Mouse (Mus musculus) intestine, embryonic 14.5 days (tissue): Measurements from ENCODE around the gene Draxin. TPM values are rescaled to one million over a fixed set of nuclear protein-coding genes. Genes with fewer than 3 reads are reported as not detected.

Experiments
- ATAC-seq: fragments of 200-750 bp; cut with Nextera tagmentation; replicated peaks from 2 replicates; pipeline ENCODE4 v1.8.0; 2017; ENCODE audit warnings: low read depth, moderate number of reproducible peaks, moderate TSS enrichment, moderate library complexity; ENCODE audit not compliant: low FRiP score, low TSS enrichment
- DNase-seq: peaks from one replicate; pipeline ENCODE4 v3.0.0-alpha.2; 2018; ENCODE audit warnings: low spot score
- H3K27ac ChIP-seq: fragments of 300-500 bp; sonication (generic); 2 replicates; pipeline ENCODE4 v1.5.1; 2014; ENCODE audit warnings: low read depth, mild to moderate bottlenecking, control low read depth
- H3K27me3 ChIP-seq: fragments of 300-500 bp; sonication (generic); replicated peaks from 2 replicates; pipeline ENCODE4 v1.6.1; 2014; ENCODE audit warnings: low read length, control low read depth; ENCODE audit not compliant: control insufficient read depth, insufficient read depth
- H3K36me3 ChIP-seq: fragments of 300-500 bp; sonication (generic); 2 replicates; pipeline ENCODE4 v1.6.1; 2014; ENCODE audit warnings: low read length, control low read depth; ENCODE audit not compliant: control insufficient read depth, insufficient read depth
- H3K4me1 ChIP-seq: fragments of 300-500 bp; sonication (generic); replicated peaks from 2 replicates; pipeline ENCODE4 v1.6.1; 2014; ENCODE audit warnings: low read length, control low read depth, mixed read lengths; ENCODE audit not compliant: control insufficient read depth, insufficient read depth
- H3K4me2 ChIP-seq: fragments of 300-500 bp; sonication (generic); 2 replicates; pipeline ENCODE4 v1.6.1; 2014; ENCODE audit warnings: low read length
- H3K4me3 ChIP-seq: fragments of 300-500 bp; sonication (generic); 2 replicates; pipeline ENCODE4 v1.5.1; 2014; ENCODE audit warnings: low read depth, low read length, control low read depth, mixed read lengths
- H3K9ac ChIP-seq: fragments of 300-500 bp; sonication (generic); 2 replicates; pipeline ENCODE4 v1.6.1; 2014; ENCODE audit warnings: mild to moderate bottlenecking, low read length
- H3K9me3 ChIP-seq: fragments of 300-500 bp; sonication (generic); 2 replicates; pipeline ENCODE4 v1.6.1; 2016; ENCODE audit warnings: low read length, control low read depth; ENCODE audit not compliant: control insufficient read depth
- WGBS: fragments of 180-500 bp; shearing (Covaris S2); extraction: QIAGEN DNeasy Blood & Tissue Kit; methylation state at CpG from one replicate; pipeline ENCODE4 v1.1.7; 2014; 5-methylcytosine and 5-hydroxymethylcytosine counted together
- polyA plus RNA-seq: library from polyadenylated mRNA; unstranded; fragments of >200 nt; fragmentation: Nextera tagmentation; extraction: Ambion mirVana; gene quantifications from 2 replicates; pipeline ENCODE4 v1.2.1, GENCODE M21; 2014

Draxin gene
- polyA plus RNA-seq, 1 experiment from 2014 or later, result 0.34 TPM

- ATAC-seq (no peak), DNase-seq (peak; percentile 75)
These were observed 37.8 kb upstream of the Draxin start for GRCm38 (mm10) chr4:148168287-148168686.

DNA sequence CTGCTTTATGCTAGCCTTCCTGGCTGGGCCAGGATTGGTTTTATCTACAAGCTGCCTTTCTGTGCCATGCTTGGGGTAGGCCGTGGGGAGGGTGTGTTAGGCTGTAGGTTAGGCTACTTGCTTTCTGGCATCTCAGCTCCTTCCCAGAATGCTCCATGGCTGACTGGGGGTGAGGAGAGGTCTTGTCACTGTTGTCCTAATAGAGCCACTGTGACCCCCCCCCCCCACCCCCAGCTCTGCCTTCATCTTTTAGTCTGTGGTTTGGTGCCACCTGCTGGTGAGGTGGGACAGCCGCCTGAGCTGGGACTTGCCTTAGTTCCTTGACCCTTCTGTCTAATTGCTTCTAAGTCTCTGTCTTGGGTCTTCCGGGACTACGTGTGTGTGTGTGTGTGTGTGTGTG is 36.5 kb upstream of the Draxin start:
- Histone ChIP-seq H3K4me1 (no peaks in the 10 kb centered on the region), H3K9ac (no peak overlapping the region), H3K27ac (no peak overlapping the region), H3K36me3 (no peaks in the 10 kb centered on the region), H3K27me3 (peaks cover 80% of the 10 kb centered on the region), H3K9me3 (no peaks in the 10 kb centered on the region), H3K4me3 (no peak overlapping the region), H3K4me2 (no peak overlapping the region)
- ATAC-seq, result 0 out of 2 replicates have a peak, but pooled peaks have one; percentile 14
- DNase-seq, result peak; percentile 79
- WGBS, result 15% methylated on average over 4 of the region's 4 CpGs

More at GRCm38 (mm10) chr4:148168287-148168686, 37.8 kb upstream of the Draxin start:
- Histone ChIP-seq H3K27me3 (peaks cover 80% of the 10 kb centered on the region), H3K36me3 (no peaks in the 10 kb centered on the region), H3K9me3 (no peaks in the 10 kb centered on the region), H3K4me1 (no peaks in the 10 kb centered on the region), H3K4me2 (no peak overlapping the region), H3K27ac (no peak overlapping the region), H3K9ac (no peak overlapping the region), H3K4me3 (no peak overlapping the region)
- whole genome bisulfite sequencing, result 26% methylated on average over 7 of the region's 7 CpGs

DNA sequence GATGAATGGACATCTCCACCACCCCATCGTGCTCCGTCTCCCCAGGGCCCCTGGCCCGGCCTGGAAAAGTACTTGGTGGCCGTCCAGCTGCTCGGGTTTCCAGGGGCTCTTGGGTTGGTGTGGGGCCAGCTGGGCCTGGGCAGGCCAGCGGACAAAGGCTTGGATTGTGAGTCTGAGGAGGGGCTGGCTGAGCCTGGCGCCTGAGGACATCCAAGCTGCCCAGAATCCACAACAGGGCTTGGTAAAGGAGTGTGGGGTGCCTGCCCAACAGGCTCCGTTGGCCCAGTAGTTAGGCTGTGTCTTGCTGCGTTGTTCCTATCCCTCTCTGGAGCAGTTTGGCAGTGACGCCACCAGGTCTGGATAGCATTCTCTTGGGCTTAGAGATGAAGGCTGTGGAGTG is 35.9 kb upstream of the Draxin start:
- H3K9ac ChIP-seq, result no peak overlapping the region
- DNase-seq (peak; percentile 61), ATAC-seq (peak; percentile 25; the same call in 1 of the 2 replicates)
- H3K36me3 ChIP-seq, result no peaks in the 10 kb centered on the region
- H3K27ac ChIP-seq, result no peak overlapping the region
- no peak overlapping the region for H3K4me3 ChIP-seq
- peaks cover 80% of the 10 kb centered on the region for H3K27me3 ChIP-seq
- no peaks in the 10 kb centered on the region for H3K9me3 ChIP-seq
- no peaks in the 10 kb centered on the region for H3K4me1 ChIP-seq
- WGBS, result 8% methylated on average over 10 of the region's 10 CpGs
- no peak overlapping the region for H3K4me2 ChIP-seq

DNA sequence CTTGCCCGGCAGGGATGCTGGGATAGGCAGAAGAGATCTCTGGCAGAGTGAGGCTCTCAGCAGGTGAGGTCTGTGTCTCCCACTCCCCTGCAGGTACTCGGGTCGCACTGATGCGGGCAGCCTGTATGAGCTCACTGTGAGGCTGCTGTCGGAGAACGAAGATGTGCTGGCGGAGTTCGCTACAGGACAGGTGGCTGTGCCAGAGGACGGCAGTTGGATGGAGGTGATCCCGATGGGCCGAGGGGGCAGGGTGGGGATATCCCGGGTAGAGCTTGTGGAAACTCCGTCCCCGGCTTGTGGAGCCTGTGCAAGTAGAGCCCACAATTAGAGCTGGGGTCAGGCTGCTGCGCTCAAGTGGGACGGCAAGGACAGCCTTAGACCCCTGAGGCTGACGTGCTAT is 35.1 kb upstream of the Draxin start:
- ATAC-seq (no peak), DNase-seq (no peak)
- H3K27ac ChIP-seq, result no peak overlapping the region
- H3K36me3 ChIP-seq, result no peaks in the 10 kb centered on the region
- 9% methylated on average over 17 of the region's 17 CpGs for WGBS
- H3K4me2 ChIP-seq, result no peak overlapping the region
- H3K4me3 ChIP-seq, result no peak overlapping the region
- H3K9me3 ChIP-seq, result no peaks in the 10 kb centered on the region
- no peak overlapping the region for H3K9ac ChIP-seq
- no peaks in the 10 kb centered on the region; the same call in 1 of the 2 replicates for H3K4me1 ChIP-seq
- H3K27me3 ChIP-seq, result peaks cover 83% of the 10 kb centered on the region

DNA sequence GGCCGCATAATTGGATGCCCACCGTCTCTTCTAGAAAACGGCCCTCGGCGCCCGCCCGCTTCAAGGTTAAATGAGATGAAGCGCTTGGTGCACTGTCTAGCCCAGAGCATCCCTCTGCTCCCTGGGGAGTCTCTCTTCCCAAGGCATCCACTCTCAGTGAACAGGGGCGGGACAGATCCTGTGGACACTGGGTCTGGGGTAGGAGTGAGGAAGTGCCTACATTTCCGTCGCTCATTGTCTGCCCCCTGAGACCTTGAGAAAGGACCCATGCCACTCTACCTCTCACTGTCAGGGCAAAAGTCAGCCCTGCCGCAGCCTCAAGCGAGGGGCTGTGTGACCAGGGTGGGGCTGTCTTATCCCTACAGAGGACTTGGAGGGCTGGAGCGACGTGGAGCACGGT is 34.0 kb upstream of the Draxin start:
- WGBS, result 3% methylated on average over 16 of the region's 16 CpGs
- Histone ChIP-seq H3K9ac (no peak overlapping the region), H3K9me3 (no peaks in the 10 kb centered on the region), H3K36me3 (no peaks in the 10 kb centered on the region), H3K4me1 (no peaks in the 10 kb centered on the region; the same call in 1 of the 2 replicates), H3K27ac (no peak overlapping the region), H3K27me3 (peaks cover 79% of the 10 kb centered on the region), H3K4me2 (peak overlapping the region; percentile 28), H3K4me3 (peak overlapping the region; percentile 8; the same call in 1 of the 2 replicates)
- ATAC-seq (no peak), DNase-seq (no peak)

DNA sequence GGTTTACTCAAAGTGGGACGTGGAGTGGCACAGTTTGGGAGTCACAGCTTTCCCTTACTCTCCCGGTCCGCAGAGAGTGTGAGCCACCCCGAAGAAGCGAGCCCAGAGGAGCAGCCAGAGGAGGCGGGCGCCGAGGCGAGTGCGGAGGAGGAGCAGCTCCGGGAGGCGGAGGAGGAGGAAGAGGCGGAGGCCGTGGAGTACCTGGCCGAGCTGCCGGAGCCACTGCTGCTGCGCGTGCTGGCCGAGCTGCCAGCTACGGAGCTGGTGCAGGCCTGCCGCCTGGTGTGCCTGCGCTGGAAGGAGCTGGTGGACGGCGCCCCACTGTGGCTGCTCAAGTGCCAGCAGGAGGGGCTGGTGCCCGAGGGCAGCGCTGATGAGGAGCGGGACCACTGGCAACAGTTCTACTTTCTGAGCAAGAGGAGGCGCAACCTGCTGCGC is 33.5 kb upstream of the Draxin start:
- H3K9ac ChIP-seq, result no peak overlapping the region
- WGBS, result under 1% methylated on average over 29 of the region's 29 CpGs
- H3K9me3 ChIP-seq, result no peaks in the 10 kb centered on the region
- H3K27ac ChIP-seq, result no peak overlapping the region
- ATAC-seq (no peak; the same call in 1 of the 2 replicates), DNase-seq (peak; percentile 78)
- no peaks in the 10 kb centered on the region for H3K36me3 ChIP-seq
- no peaks in the 10 kb centered on the region; the same call in 1 of the 2 replicates for H3K4me1 ChIP-seq
- H3K27me3 ChIP-seq, result peaks cover 76% of the 10 kb centered on the region
- H3K4me2 ChIP-seq, result peak overlapping the region; percentile 28
- H3K4me3 ChIP-seq, result peak overlapping the region; percentile 8

DNA sequence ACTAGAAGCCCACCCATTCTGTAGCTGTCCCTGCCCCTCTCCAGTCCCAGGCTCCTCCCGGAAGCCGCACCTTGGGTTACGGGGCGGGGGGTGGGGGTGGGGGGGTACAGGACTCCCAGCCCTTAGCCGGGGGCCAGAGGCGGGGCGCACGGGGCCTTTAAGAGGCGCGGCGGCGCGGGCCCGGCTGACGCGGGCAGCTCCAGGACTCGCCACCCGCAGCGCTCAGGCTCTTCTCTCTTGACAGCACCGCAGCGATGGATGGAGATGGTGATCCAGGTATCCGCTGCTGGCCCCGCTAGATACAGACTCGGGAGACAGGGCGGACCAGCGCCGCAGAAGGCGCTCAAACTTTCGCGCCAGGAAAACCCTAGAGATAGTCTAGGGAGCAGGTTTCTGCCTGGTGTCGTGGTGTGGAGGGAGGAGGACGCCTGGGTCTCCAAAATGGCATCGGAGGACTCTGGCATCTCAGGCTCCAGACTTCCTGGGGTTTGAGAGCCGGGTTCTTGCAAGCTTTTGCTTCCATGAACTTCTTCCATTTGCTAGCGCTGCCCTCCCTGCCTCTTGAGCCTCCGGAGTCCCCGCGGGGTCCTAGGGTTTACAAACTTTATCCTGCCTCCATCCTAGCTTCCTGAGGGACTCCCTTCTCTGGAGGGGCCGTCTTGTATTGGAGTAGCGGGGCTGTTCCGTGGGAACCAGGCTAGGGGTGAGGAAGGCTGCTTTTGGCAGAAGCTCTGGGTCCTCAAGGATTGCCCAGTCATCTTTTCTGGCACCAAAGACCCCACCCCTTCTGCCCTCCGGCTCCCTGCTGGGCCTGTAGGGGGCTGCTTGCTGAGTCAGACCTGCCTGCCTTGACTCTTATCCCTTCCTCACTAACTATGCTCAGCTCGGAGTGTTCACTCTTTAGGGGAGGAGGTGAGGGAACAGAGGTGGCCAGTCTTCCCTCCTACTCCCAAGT is 30.2 kb upstream of the Draxin start, which contains the start of the genes Fbxo44 and Fbxo2:
Gene Fbxo44 (minus strand): TSS at position 47 of the 955 bp plus-strand sequence.
Gene Fbxo2 (plus strand): TSS at position 186 of the 955 bp plus-strand sequence.
- H3K4me1 ChIP-seq, result no peaks in the 10 kb centered on the region; the same call in 1 of the 2 replicates
- H3K9ac ChIP-seq, result peak within 1 kb of the TSS; percentile 40
- H3K36me3 ChIP-seq, result no peaks in the 10 kb centered on the region
- H3K4me3 ChIP-seq, result peak within 1 kb of the TSS; percentile 55
- no peaks in the 10 kb centered on the region for H3K9me3 ChIP-seq
- peak; percentile 77 for ATAC-seq
- peak within 1 kb of the TSS; percentile 98 for H3K4me2 ChIP-seq
- no peak within 1 kb of the TSS for H3K27ac ChIP-seq
- peak; percentile 76 for DNase-seq
- under 1% methylated on average over 43 of the region's 43 CpGs for WGBS
- H3K27me3 ChIP-seq, result peaks cover 60% of the 10 kb centered on the region

DNA sequence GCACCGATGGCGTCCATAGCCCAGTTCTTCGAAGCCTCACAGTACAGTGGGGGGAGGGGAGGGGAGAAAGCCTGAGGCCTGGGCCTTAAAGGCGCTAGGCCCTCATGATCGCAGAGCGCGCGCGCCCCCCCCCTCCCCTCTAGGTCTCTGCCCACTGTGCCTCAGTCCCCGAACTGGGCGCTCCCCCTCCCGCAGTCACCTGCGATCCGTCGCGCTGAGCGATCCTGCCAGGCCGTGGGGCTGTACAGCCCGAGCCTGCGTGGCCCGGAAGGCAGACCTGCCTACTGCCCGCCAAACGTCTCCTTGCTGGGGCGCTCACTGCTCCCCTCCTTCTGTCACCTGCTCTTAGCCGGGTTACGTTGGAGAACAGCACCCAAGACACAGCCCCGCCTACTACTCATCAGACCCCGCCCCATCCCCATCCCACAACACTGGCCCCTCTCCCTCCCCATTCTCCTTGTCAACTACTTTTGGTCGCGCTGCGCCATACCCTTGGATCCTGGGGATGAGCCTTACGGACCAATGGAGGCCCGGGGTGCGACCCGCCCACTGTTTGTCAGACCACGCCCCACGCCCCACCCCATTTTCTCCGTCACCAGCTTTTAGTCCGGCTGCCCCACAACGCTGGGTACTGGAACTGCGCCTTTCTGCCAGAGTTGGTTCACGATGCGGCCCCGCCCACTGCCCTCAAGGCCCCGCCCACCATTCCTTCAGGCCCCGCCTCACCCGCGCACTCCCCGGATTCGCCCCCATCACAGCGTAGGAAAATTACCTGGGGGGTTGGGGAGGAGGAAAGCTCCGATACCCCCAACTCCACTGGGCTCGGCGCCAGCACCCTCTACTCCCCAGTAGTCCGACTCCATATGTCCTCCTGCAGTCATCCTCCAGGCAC is 29.3 kb upstream of the Draxin start:
- ATAC-seq, result peak; percentile 92
- H3K27me3 ChIP-seq, result peaks cover 51% of the 10 kb centered on the region

More for the DNA sequence above, 29.3 kb upstream of the Draxin start:
- peak overlapping the region; percentile 40 for H3K9ac ChIP-seq
- H3K36me3 ChIP-seq, result no peaks in the 10 kb centered on the region
- no peak overlapping the region for H3K27ac ChIP-seq
- WGBS, result under 1% methylated on average over 48 of the region's 55 CpGs
- no peaks in the 10 kb centered on the region; the same call in 1 of the 2 replicates for H3K4me1 ChIP-seq
- peak overlapping the region; percentile 55 for H3K4me3 ChIP-seq
- no peaks in the 10 kb centered on the region for H3K9me3 ChIP-seq
- H3K4me2 ChIP-seq, result peak overlapping the region; percentile 98
- peak; percentile 94 for DNase-seq
